9 mouse cellular contexts compared by ENCODE assay signal in genomic region chr8:70844523-70844922, GRCm38 (mm10). TPM values are rescaled to one million over a fixed set of nuclear protein-coding genes. Genes with fewer than 3 reads are reported as not detected.
A peak's percentile ranks its signal among the peaks of the same experiment; 100 is the strongest.
DNase-seq lines count a peak whose midpoint lies in the region; ATAC-seq and TF ChIP-seq lines count a peak whose summit lies in the region.
"Had no signal": no experiment of that assay in that cellular context is flagged by ENCODE, and none has a peak within 500 bp of the region (broad histone marks: within the 10 kb centered on the region; RNA-seq: fewer than 3 reads in every experiment).

No protein-coding gene starts in this region.

- H3K9me3 ChIP-seq in forebrain, embryonic 13.5 days (replicated peaks) = no peaks in the 10 kb centered on the region
- H3K9me3 ChIP-seq in hindbrain, postnatal 0 days (ENCODE audit: low read length) = no peaks in the 10 kb centered on the region
- no peaks in the 10 kb centered on the region for H3K9me3 ChIP-seq in limb, embryonic 11.5 days (ENCODE audit: control insufficient read depth, low read length)
- no peaks in the 10 kb centered on the region for H3K9me3 ChIP-seq in midbrain, embryonic 15.5 days

- H3K4me3 ChIP-seq in forebrain, embryonic 13.5 days = no peak overlapping the region
- no peak overlapping the region for H3K4me3 ChIP-seq in hindbrain, postnatal 0 days (ENCODE audit: low read length)
- no peak overlapping the region for H3K4me3 ChIP-seq in limb, embryonic 11.5 days (ENCODE audit: low read depth, low read length)
- no peak overlapping the region for H3K4me3 ChIP-seq in midbrain, embryonic 15.5 days

- ATAC-seq in CD4-positive, CD25-positive, alpha-beta regulatory T cell, adult 4 months = no peak
- no peak for ATAC-seq in forebrain, embryonic 13.5 days
- no peak for ATAC-seq in hindbrain, postnatal 0 days
- no peak for ATAC-seq in limb, embryonic 11.5 days (ENCODE audit: insufficient number of reproducible peaks, low FRiP score, low TSS enrichment, low read depth)
- no peak for ATAC-seq in midbrain, embryonic 15.5 days (replicated peaks)

- no peak overlapping the region for H3K4me2 ChIP-seq in forebrain, embryonic 13.5 days
- no peak overlapping the region for H3K4me2 ChIP-seq in hindbrain, postnatal 0 days (ENCODE audit: low read depth, low read length)
- no peak overlapping the region for H3K4me2 ChIP-seq in limb, embryonic 11.5 days (ENCODE audit: low read depth, severe bottlenecking)
- H3K4me2 ChIP-seq in midbrain, embryonic 15.5 days = no peak overlapping the region

- H3K36me3 ChIP-seq in forebrain, embryonic 13.5 days (ENCODE audit: poor library complexity, severe bottlenecking) = 0 out of 2 replicates have a peak, but pooled peaks cover 8% of the 10 kb centered on the region
- no peaks in the 10 kb centered on the region for H3K36me3 ChIP-seq in hindbrain, postnatal 0 days (ENCODE audit: insufficient read depth, low read length)
- no peaks in the 10 kb centered on the region for H3K36me3 ChIP-seq in limb, embryonic 11.5 days (ENCODE audit: control insufficient read depth, insufficient read depth, low read length)
- no peaks in the 10 kb centered on the region for H3K36me3 ChIP-seq in midbrain, embryonic 15.5 days (replicated peaks)

- TF ChIP-seq POLR2A in brain, embryonic 14.5 days (IDR thresholded peaks at IDR 0.05; ENCODE audit: borderline replicate concordance, extremely low read depth, insufficient read depth, insufficient read length, poor library complexity, severe bottlenecking) = no peak

- no peak overlapping the region for H3K27ac ChIP-seq in forebrain, embryonic 13.5 days
- H3K27ac ChIP-seq in hindbrain, postnatal 0 days = no peak overlapping the region
- H3K27ac ChIP-seq in limb, embryonic 11.5 days (replicated peaks; ENCODE audit: low read depth, low read length) = no peak overlapping the region
- H3K27ac ChIP-seq in midbrain, embryonic 15.5 days = 0 out of 2 replicates have a peak overlapping the region, but pooled peaks have one; percentile 30
- H3K27ac ChIP-seq: macrophage had no signal

- DNase-seq in CD4-positive, CD25-positive, alpha-beta regulatory T cell, adult 2 months (ENCODE audit: low read depth, low spot score) = peak; percentile 94
- peak; percentile 91 for DNase-seq in brain, embryonic 14.5 days (ENCODE audit: low read depth)
- peak; percentile 88 for DNase-seq in hindbrain, postnatal 0 days (ENCODE audit: low spot score)
- peak; percentile 98 for DNase-seq in limb, embryonic 11.5 days (ENCODE audit: low spot score)
- DNase-seq in spleen, adult 12 weeks (ENCODE audit: low spot score) = peak; percentile 89

- WGBS in forebrain, embryonic 13.5 days = 4% methylated on average over 6 of the region's 6 CpGs
- WGBS in hindbrain, postnatal 0 days = 3% methylated on average over 6 of the region's 6 CpGs
- under 1% methylated on average over 6 of the region's 6 CpGs for WGBS in limb, embryonic 11.5 days
- WGBS in midbrain, embryonic 15.5 days = 4% methylated on average over 6 of the region's 6 CpGs

- TF ChIP-seq CTCF in brain, embryonic 14.5 days (IDR thresholded peaks at IDR 0.05; ENCODE audit: borderline replicate concordance, extremely low read depth, insufficient read depth, insufficient read length) = peak; percentile 100
- TF ChIP-seq CTCF in hindbrain, postnatal 0 days (IDR thresholded peaks at IDR 0.05; ENCODE audit: low read depth) = peak; percentile 99

- H3K9ac ChIP-seq in forebrain, embryonic 13.5 days = peak overlapping the region; percentile 34; the same call in 1 of the 2 replicates
- no peak overlapping the region for H3K9ac ChIP-seq in hindbrain, postnatal 0 days (replicated peaks; ENCODE audit: low read length)
- H3K9ac ChIP-seq in limb, embryonic 11.5 days (ENCODE audit: low read length) = no peak overlapping the region
- H3K9ac ChIP-seq in midbrain, embryonic 15.5 days = no peak overlapping the region

- peaks cover 19% of the 10 kb centered on the region; the same call in 1 of the 2 replicates for H3K4me1 ChIP-seq in forebrain, embryonic 13.5 days
- no peaks in the 10 kb centered on the region for H3K4me1 ChIP-seq in hindbrain, postnatal 0 days (ENCODE audit: insufficient read depth, low read length)
- 0 out of 2 replicates have a peak, but pooled peaks cover 8% of the 10 kb centered on the region for H3K4me1 ChIP-seq in limb, embryonic 11.5 days (ENCODE audit: control insufficient read depth, insufficient read depth, low read length)
- peaks cover 11% of the 10 kb centered on the region for H3K4me1 ChIP-seq in midbrain, embryonic 15.5 days

- H3K27me3 ChIP-seq in forebrain, embryonic 13.5 days = 0 out of 2 replicates have a peak, but pooled peaks cover 4% of the 10 kb centered on the region
- no peaks in the 10 kb centered on the region for H3K27me3 ChIP-seq in hindbrain, postnatal 0 days (ENCODE audit: insufficient read depth, low read length)
- H3K27me3 ChIP-seq in limb, embryonic 11.5 days (ENCODE audit: control insufficient read depth, insufficient read depth, low read length) = no peaks in the 10 kb centered on the region
- H3K27me3 ChIP-seq in midbrain, embryonic 15.5 days (replicated peaks) = no peaks in the 10 kb centered on the region

RNA-seq across cellular contexts. Expression of gene Arrdc2, which starts 5.0 kb away (rescaled TPM):
- polyA plus RNA-seq in CD4-positive, CD25-positive, alpha-beta regulatory T cell, adult 4 months (2017; shearing (Covaris generic)) = 1 to 10 TPM; 3.4 to 3.7 TPM
- 27.2 and 38.6 TPM in 2 replicates for polyA plus RNA-seq in brain, embryonic 14.5 days (2012; rRNA removed)
- polyA plus RNA-seq in forebrain, embryonic 13.5 days (2015; fragmentation: Nextera tagmentation; extraction: Ambion mirVana) = 5.6 and 5.7 TPM in 2 replicates
- total RNA-seq in hindbrain, postnatal 0 days (2014; rRNA removed) = 12.1 and 17.1 TPM in 2 replicates
- 4.6 and 4.9 TPM in 2 replicates for polyA plus RNA-seq in hindbrain, postnatal 0 days (2015; fragmentation: Nextera tagmentation; extraction: Ambion mirVana)
- 4.9 and 5.1 TPM in 2 replicates for polyA plus RNA-seq in limb, embryonic 11.5 days (2014; fragmentation: Nextera tagmentation; extraction: Ambion mirVana)
- 8.1 and 8.6 TPM in 2 replicates for polyA plus RNA-seq in midbrain, embryonic 15.5 days (2015; fragmentation: Nextera tagmentation; extraction: Ambion mirVana)

RNA-seq across cellular contexts. Expression of gene Kcnn1, which starts 18.5 kb away (rescaled TPM):
- polyA plus RNA-seq in CD4-positive, CD25-positive, alpha-beta regulatory T cell, adult 4 months (2017; shearing (Covaris generic)) = not detected
- polyA plus RNA-seq in brain, embryonic 14.5 days (2012; rRNA removed) = 37.8 and 38.4 TPM in 2 replicates
- 11.2 and 13.5 TPM in 2 replicates for polyA plus RNA-seq in forebrain, embryonic 13.5 days (2015; fragmentation: Nextera tagmentation; extraction: Ambion mirVana)
- total RNA-seq in hindbrain, postnatal 0 days (2014; rRNA removed) = 29.8 and 33.6 TPM in 2 replicates
- 7.8 and 10.8 TPM in 2 replicates for polyA plus RNA-seq in hindbrain, postnatal 0 days (2015; fragmentation: Nextera tagmentation; extraction: Ambion mirVana)
- 3.8 and 3.9 TPM in 2 replicates for polyA plus RNA-seq in limb, embryonic 11.5 days (2014; fragmentation: Nextera tagmentation; extraction: Ambion mirVana)
- 19.0 and 20.6 TPM in 2 replicates for polyA plus RNA-seq in midbrain, embryonic 15.5 days (2015; fragmentation: Nextera tagmentation; extraction: Ambion mirVana)

RNA-seq across cellular contexts. Expression of gene Ccdc124, which starts 29.2 kb away (rescaled TPM):
- 10 to 100 TPM; 61.0 to 62.7 TPM for polyA plus RNA-seq in CD4-positive, CD25-positive, alpha-beta regulatory T cell, adult 4 months (2017; shearing (Covaris generic))
- polyA plus RNA-seq in brain, embryonic 14.5 days (2012; rRNA removed) = 94.9 and 111 TPM in 2 replicates
- polyA plus RNA-seq in forebrain, embryonic 13.5 days (2015; fragmentation: Nextera tagmentation; extraction: Ambion mirVana) = 169 and 179 TPM in 2 replicates
- total RNA-seq in hindbrain, postnatal 0 days (2014; rRNA removed) = 36.0 and 45.1 TPM in 2 replicates
- 145 and 154 TPM in 2 replicates for polyA plus RNA-seq in hindbrain, postnatal 0 days (2015; fragmentation: Nextera tagmentation; extraction: Ambion mirVana)
- 154 and 161 TPM in 2 replicates for polyA plus RNA-seq in limb, embryonic 11.5 days (2014; fragmentation: Nextera tagmentation; extraction: Ambion mirVana)
- 173 and 180 TPM in 2 replicates for polyA plus RNA-seq in midbrain, embryonic 15.5 days (2015; fragmentation: Nextera tagmentation; extraction: Ambion mirVana)

RNA-seq across cellular contexts. Expression of gene Il12rb1, which starts 36.3 kb away (rescaled TPM):
- 10 to 100 TPM; 13.7 to 24.7 TPM for polyA plus RNA-seq in CD4-positive, CD25-positive, alpha-beta regulatory T cell, adult 4 months (2017; shearing (Covaris generic))
- polyA plus RNA-seq in brain, embryonic 14.5 days (2012; rRNA removed) = 0.11 and 0.14 TPM in 2 replicates
- 0.09 TPM in 1 of 2 replicates, not detected in the other for polyA plus RNA-seq in forebrain, embryonic 13.5 days (2015; fragmentation: Nextera tagmentation; extraction: Ambion mirVana)
- not detected in 2 replicates for total RNA-seq in hindbrain, postnatal 0 days (2014; rRNA removed)
- polyA plus RNA-seq in hindbrain, postnatal 0 days (2015; fragmentation: Nextera tagmentation; extraction: Ambion mirVana) = not detected in 2 replicates
- not detected in 2 replicates for polyA plus RNA-seq in limb, embryonic 11.5 days (2014; fragmentation: Nextera tagmentation; extraction: Ambion mirVana)
- polyA plus RNA-seq in midbrain, embryonic 15.5 days (2015; fragmentation: Nextera tagmentation; extraction: Ambion mirVana) = 0.10 and 0.36 TPM in 2 replicates

RNA-seq across cellular contexts. Expression of gene Mast3, which starts 39.7 kb away (rescaled TPM):
- 10 to 100 TPM; 15.1 to 17.5 TPM for polyA plus RNA-seq in CD4-positive, CD25-positive, alpha-beta regulatory T cell, adult 4 months (2017; shearing (Covaris generic))
- 45.2 and 48.3 TPM in 2 replicates for polyA plus RNA-seq in brain, embryonic 14.5 days (2012; rRNA removed)
- polyA plus RNA-seq in forebrain, embryonic 13.5 days (2015; fragmentation: Nextera tagmentation; extraction: Ambion mirVana) = 15.8 and 16.0 TPM in 2 replicates
- 35.2 and 42.1 TPM in 2 replicates for total RNA-seq in hindbrain, postnatal 0 days (2014; rRNA removed)
- 16.2 and 16.7 TPM in 2 replicates for polyA plus RNA-seq in hindbrain, postnatal 0 days (2015; fragmentation: Nextera tagmentation; extraction: Ambion mirVana)
- polyA plus RNA-seq in limb, embryonic 11.5 days (2014; fragmentation: Nextera tagmentation; extraction: Ambion mirVana) = 11.7 and 14.6 TPM in 2 replicates
- 26.4 and 26.9 TPM in 2 replicates for polyA plus RNA-seq in midbrain, embryonic 15.5 days (2015; fragmentation: Nextera tagmentation; extraction: Ambion mirVana)
